Mouse (Mus musculus): ENCODE results near the gene Fbxo48. TPM values are rescaled to one million over a fixed set of nuclear protein-coding genes. Genes with fewer than 3 reads are reported as not detected.

The Fbxo48 gene
- polyA plus RNA-seq, 1 experiment from 2014 or later: 1.4 TPM

- no peaks in the 10 kb centered on the region for H3K4me1 ChIP-seq (ENCODE audit: control insufficient read depth, insufficient read depth, low read length)
- ATAC-seq (ENCODE audit: low read depth) (no peak), DNase-seq (ENCODE audit: low spot score) (no peak)
- no peak overlapping the region for H3K4me3 ChIP-seq (ENCODE audit: low read depth, low read length)
- WGBS: 82% methylated on average over 5 of the region's 5 CpGs
- H3K9me3 ChIP-seq (ENCODE audit: control insufficient read depth, low read length): no peaks in the 10 kb centered on the region
- H3K9ac ChIP-seq (ENCODE audit: low read depth, low read length): no peak overlapping the region
- H3K27me3 ChIP-seq (replicated peaks; ENCODE audit: control insufficient read depth, insufficient read depth, low read length): no peaks in the 10 kb centered on the region
- H3K27ac ChIP-seq (replicated peaks; ENCODE audit: low read depth, low read length): no peak overlapping the region
- no peak overlapping the region for H3K4me2 ChIP-seq (ENCODE audit: low read depth, low read length)
- H3K36me3 ChIP-seq (ENCODE audit: control insufficient read depth, insufficient read depth, low read length): no peaks in the 10 kb centered on the region
Measured at GRCm38 (mm10) chr11:16978161-16978707, 27.1 kb downstream of the Fbxo48 start.

- Histone ChIP-seq H3K27ac (replicated peaks; ENCODE audit: low read depth, low read length) (no peak overlapping the region), H3K36me3 (ENCODE audit: control insufficient read depth, insufficient read depth, low read length) (no peaks in the 10 kb centered on the region), H3K4me3 (ENCODE audit: low read depth, low read length) (no peak overlapping the region), H3K4me1 (ENCODE audit: control insufficient read depth, insufficient read depth, low read length) (no peaks in the 10 kb centered on the region), H3K4me2 (ENCODE audit: low read depth, low read length) (no peak overlapping the region), H3K9me3 (ENCODE audit: control insufficient read depth, low read length) (no peaks in the 10 kb centered on the region), H3K27me3 (replicated peaks; ENCODE audit: control insufficient read depth, insufficient read depth, low read length) (no peaks in the 10 kb centered on the region), H3K9ac (ENCODE audit: low read depth, low read length) (no peak overlapping the region)
- ATAC-seq (ENCODE audit: low read depth) (no peak), DNase-seq (ENCODE audit: low spot score) (no peak)
- 75% methylated on average over 7 of the region's 7 CpGs for WGBS
Measured at GRCm38 (mm10) chr11:16986550-16987187, 35.5 kb downstream of the Fbxo48 start.

- Histone ChIP-seq H3K4me2 (ENCODE audit: low read depth, low read length) (no peak overlapping the region), H3K4me3 (ENCODE audit: low read depth, low read length) (no peak overlapping the region), H3K9me3 (ENCODE audit: control insufficient read depth, low read length) (no peaks in the 10 kb centered on the region), H3K9ac (ENCODE audit: low read depth, low read length) (no peak overlapping the region), H3K27ac (replicated peaks; ENCODE audit: low read depth, low read length) (no peak overlapping the region), H3K27me3 (replicated peaks; ENCODE audit: control insufficient read depth, insufficient read depth, low read length) (no peaks in the 10 kb centered on the region), H3K4me1 (ENCODE audit: control insufficient read depth, insufficient read depth, low read length) (no peaks in the 10 kb centered on the region), H3K36me3 (ENCODE audit: control insufficient read depth, insufficient read depth, low read length) (no peaks in the 10 kb centered on the region)
- no peak for DNase-seq (ENCODE audit: low spot score)
- WGBS: 82% methylated on average over 6 of the region's 6 CpGs
- no peak for ATAC-seq (ENCODE audit: low read depth)
Measured at GRCm38 (mm10) chr11:16987745-16988328, 36.7 kb downstream of the Fbxo48 start.

GRCm38 (mm10) chr11:16989885-16990284, 38.7 kb downstream of the Fbxo48 start:
- no peaks in the 10 kb centered on the region for H3K27me3 ChIP-seq (replicated peaks; ENCODE audit: control insufficient read depth, insufficient read depth, low read length)
- H3K9ac ChIP-seq (ENCODE audit: low read depth, low read length): no peak overlapping the region
- WGBS: 90% methylated on average over 5 of the region's 5 CpGs
- no peak overlapping the region for H3K4me3 ChIP-seq (ENCODE audit: low read depth, low read length)
- H3K9me3 ChIP-seq (ENCODE audit: control insufficient read depth, low read length): no peaks in the 10 kb centered on the region
- no peak overlapping the region for H3K4me2 ChIP-seq (ENCODE audit: low read depth, low read length)
- H3K27ac ChIP-seq (replicated peaks; ENCODE audit: low read depth, low read length): no peak overlapping the region
- H3K4me1 ChIP-seq (ENCODE audit: control insufficient read depth, insufficient read depth, low read length): no peaks in the 10 kb centered on the region
- H3K36me3 ChIP-seq (ENCODE audit: control insufficient read depth, insufficient read depth, low read length): no peaks in the 10 kb centered on the region
- no peak for ATAC-seq (ENCODE audit: low read depth)
- DNase-seq (ENCODE audit: low spot score): no peak

- no peak overlapping the region for H3K4me2 ChIP-seq (ENCODE audit: low read depth, low read length)
- H3K4me1 ChIP-seq (ENCODE audit: control insufficient read depth, insufficient read depth, low read length): no peaks in the 10 kb centered on the region
- no peak overlapping the region for H3K9ac ChIP-seq (ENCODE audit: low read depth, low read length)
- no peak overlapping the region for H3K27ac ChIP-seq (replicated peaks; ENCODE audit: low read depth, low read length)
- H3K9me3 ChIP-seq (ENCODE audit: control insufficient read depth, low read length): no peaks in the 10 kb centered on the region
- ATAC-seq (ENCODE audit: low read depth): no peak
- DNase-seq (ENCODE audit: low spot score): no peak
- no peak overlapping the region for H3K4me3 ChIP-seq (ENCODE audit: low read depth, low read length)
- no peaks in the 10 kb centered on the region for H3K27me3 ChIP-seq (replicated peaks; ENCODE audit: control insufficient read depth, insufficient read depth, low read length)
- 75% methylated on average over 6 of the region's 6 CpGs for WGBS
- H3K36me3 ChIP-seq (ENCODE audit: control insufficient read depth, insufficient read depth, low read length): no peaks in the 10 kb centered on the region
Measured at GRCm38 (mm10) chr11:16992880-16993279, 41.7 kb downstream of the Fbxo48 start.

- DNase-seq (ENCODE audit: low spot score): no peak
- Histone ChIP-seq H3K4me1 (ENCODE audit: control insufficient read depth, insufficient read depth, low read length) (no peaks in the 10 kb centered on the region), H3K4me2 (ENCODE audit: low read depth, low read length) (no peak overlapping the region), H3K27ac (replicated peaks; ENCODE audit: low read depth, low read length) (no peak overlapping the region), H3K36me3 (ENCODE audit: control insufficient read depth, insufficient read depth, low read length) (no peaks in the 10 kb centered on the region), H3K27me3 (replicated peaks; ENCODE audit: control insufficient read depth, insufficient read depth, low read length) (no peaks in the 10 kb centered on the region), H3K9me3 (ENCODE audit: control insufficient read depth, low read length) (no peaks in the 10 kb centered on the region), H3K9ac (ENCODE audit: low read depth, low read length) (no peak overlapping the region), H3K4me3 (ENCODE audit: low read depth, low read length) (no peak overlapping the region)
- no peak for ATAC-seq (ENCODE audit: low read depth)
Measured at GRCm38 (mm10) chr11:16996818-16997217, 45.6 kb downstream of the Fbxo48 start.

GRCm38 (mm10) chr11:16997465-16997864, 46.3 kb downstream of the Fbxo48 start:
- H3K4me2 ChIP-seq (ENCODE audit: low read depth, low read length): no peak overlapping the region
- no peak overlapping the region for H3K4me3 ChIP-seq (ENCODE audit: low read depth, low read length)
- H3K36me3 ChIP-seq (ENCODE audit: control insufficient read depth, insufficient read depth, low read length): no peaks in the 10 kb centered on the region
- H3K4me1 ChIP-seq (ENCODE audit: control insufficient read depth, insufficient read depth, low read length): no peaks in the 10 kb centered on the region
- no peak overlapping the region for H3K9ac ChIP-seq (ENCODE audit: low read depth, low read length)
- H3K27ac ChIP-seq (replicated peaks; ENCODE audit: low read depth, low read length): no peak overlapping the region
- DNase-seq (ENCODE audit: low spot score) (no peak), ATAC-seq (ENCODE audit: low read depth) (no peak)
- no peaks in the 10 kb centered on the region for H3K27me3 ChIP-seq (replicated peaks; ENCODE audit: control insufficient read depth, insufficient read depth, low read length)
- H3K9me3 ChIP-seq (ENCODE audit: control insufficient read depth, low read length): no peaks in the 10 kb centered on the region

GRCm38 (mm10) chr11:16999387-16999786, 48.2 kb downstream of the Fbxo48 start:
- Histone ChIP-seq H3K4me1 (ENCODE audit: control insufficient read depth, insufficient read depth, low read length) (no peaks in the 10 kb centered on the region), H3K4me2 (ENCODE audit: low read depth, low read length) (no peak overlapping the region), H3K36me3 (ENCODE audit: control insufficient read depth, insufficient read depth, low read length) (no peaks in the 10 kb centered on the region), H3K9ac (ENCODE audit: low read depth, low read length) (no peak overlapping the region), H3K4me3 (ENCODE audit: low read depth, low read length) (no peak overlapping the region), H3K27ac (replicated peaks; ENCODE audit: low read depth, low read length) (no peak overlapping the region), H3K9me3 (ENCODE audit: control insufficient read depth, low read length) (no peaks in the 10 kb centered on the region), H3K27me3 (replicated peaks; ENCODE audit: control insufficient read depth, insufficient read depth, low read length) (no peaks in the 10 kb centered on the region)
- 85% methylated on average over 4 of the region's 4 CpGs for WGBS
- DNase-seq (ENCODE audit: low spot score) (no peak), ATAC-seq (ENCODE audit: low read depth) (no peak)

- Histone ChIP-seq H3K9me3 (ENCODE audit: control insufficient read depth, low read length) (no peaks in the 10 kb centered on the region), H3K4me2 (ENCODE audit: low read depth, low read length) (no peak overlapping the region), H3K27ac (replicated peaks; ENCODE audit: low read depth, low read length) (no peak overlapping the region), H3K9ac (ENCODE audit: low read depth, low read length) (no peak overlapping the region), H3K27me3 (replicated peaks; ENCODE audit: control insufficient read depth, insufficient read depth, low read length) (no peaks in the 10 kb centered on the region), H3K36me3 (ENCODE audit: control insufficient read depth, insufficient read depth, low read length) (no peaks in the 10 kb centered on the region), H3K4me3 (ENCODE audit: low read depth, low read length) (no peak overlapping the region), H3K4me1 (ENCODE audit: control insufficient read depth, insufficient read depth, low read length) (no peaks in the 10 kb centered on the region)
- no peak for ATAC-seq (ENCODE audit: low read depth)
- no peak for DNase-seq (ENCODE audit: low spot score)
Measured at GRCm38 (mm10) chr11:16999933-17000332, 48.8 kb downstream of the Fbxo48 start.
